Mouse (Mus musculus): ENCODE measurements around the gene Nphs1. TPM values are rescaled to one million over a fixed set of nuclear protein-coding genes. Genes with fewer than 3 reads are reported as not detected.

Nphs1 gene
- polyA plus RNA-seq, 1 experiment: not detected

- peaks cover 7% of the 10 kb centered on the region for H3K4me1 ChIP-seq (ENCODE audit: control insufficient read depth, insufficient read depth, low read length)
- WGBS: 74% methylated on average over 10 of the region's 10 CpGs
- TF ChIP-seq POLR2A (IDR thresholded peaks at IDR 0.05; ENCODE audit: insufficient read depth, low read depth, low read length): no peak
- TF ChIP-seq CTCF (IDR thresholded peaks at IDR 0.05; ENCODE audit: insufficient read depth, low read depth, low read length): no peak
- H3K4me3 ChIP-seq (ENCODE audit: insufficient read depth, low read depth, low read length): no peak overlapping the region
- H3K27ac ChIP-seq (ENCODE audit: insufficient read depth, low read depth, low read length): no peak overlapping the region
Measured at GRCm38 (mm10) chr7:30434701-30435100, 23.4 kb upstream of the Nphs1 start.

- no peak overlapping the region for H3K27ac ChIP-seq (ENCODE audit: insufficient read depth, low read depth, low read length)
- WGBS: 65% methylated on average over 9 of the region's 9 CpGs
- no peak overlapping the region for H3K4me3 ChIP-seq (ENCODE audit: insufficient read depth, low read depth, low read length)
- H3K4me1 ChIP-seq (ENCODE audit: control insufficient read depth, insufficient read depth, low read length): peaks cover 12% of the 10 kb centered on the region
- TF ChIP-seq POLR2A (IDR thresholded peaks at IDR 0.05; ENCODE audit: insufficient read depth, low read depth, low read length) (no peak), CTCF (IDR thresholded peaks at IDR 0.05; ENCODE audit: insufficient read depth, low read depth, low read length) (no peak)
Measured at GRCm38 (mm10) chr7:30435156-30435555, 23.0 kb upstream of the Nphs1 start.

GRCm38 (mm10) chr7:30436879-30437278 lies 21.2 kb upstream of the Nphs1 start:
- Histone ChIP-seq H3K4me3 (ENCODE audit: insufficient read depth, low read depth, low read length) (no peak overlapping the region), H3K4me1 (ENCODE audit: control insufficient read depth, insufficient read depth, low read length) (peaks cover 16% of the 10 kb centered on the region), H3K27ac (ENCODE audit: insufficient read depth, low read depth, low read length) (no peak overlapping the region)
- 34% methylated on average over 10 of the region's 10 CpGs for WGBS
- TF ChIP-seq CTCF (IDR thresholded peaks at IDR 0.05; ENCODE audit: insufficient read depth, low read depth, low read length) (no peak), POLR2A (IDR thresholded peaks at IDR 0.05; ENCODE audit: insufficient read depth, low read depth, low read length) (no peak)

GRCm38 (mm10) chr7:30439734-30440133 lies 18.4 kb upstream of the Nphs1 start:
- 79% methylated on average over 13 of the region's 13 CpGs for WGBS

GRCm38 (mm10) chr7:30440697-30441096 lies 17.4 kb upstream of the Nphs1 start:
- TF ChIP-seq POLR2A (IDR thresholded peaks at IDR 0.05; ENCODE audit: insufficient read depth, low read depth, low read length) (no peak), CTCF (IDR thresholded peaks at IDR 0.05; ENCODE audit: insufficient read depth, low read depth, low read length) (peak; percentile 77)
- WGBS: 24% methylated on average over 4 of the region's 5 CpGs
- Histone ChIP-seq H3K4me1 (ENCODE audit: control insufficient read depth, insufficient read depth, low read length) (peaks cover 37% of the 10 kb centered on the region), H3K27ac (ENCODE audit: insufficient read depth, low read depth, low read length) (no peak overlapping the region), H3K4me3 (ENCODE audit: insufficient read depth, low read depth, low read length) (no peak overlapping the region)

More at GRCm38 (mm10) chr7:30439734-30440133, 18.4 kb upstream of the Nphs1 start:
- Histone ChIP-seq H3K4me3 (ENCODE audit: insufficient read depth, low read depth, low read length) (no peak overlapping the region), H3K27ac (ENCODE audit: insufficient read depth, low read depth, low read length) (no peak overlapping the region), H3K4me1 (ENCODE audit: control insufficient read depth, insufficient read depth, low read length) (peaks cover 34% of the 10 kb centered on the region)
- TF ChIP-seq CTCF (IDR thresholded peaks at IDR 0.05; ENCODE audit: insufficient read depth, low read depth, low read length) (no peak), POLR2A (IDR thresholded peaks at IDR 0.05; ENCODE audit: insufficient read depth, low read depth, low read length) (no peak)

- TF ChIP-seq CTCF (IDR thresholded peaks at IDR 0.05; ENCODE audit: insufficient read depth, low read depth, low read length) (no peak), POLR2A (IDR thresholded peaks at IDR 0.05; ENCODE audit: insufficient read depth, low read depth, low read length) (no peak)
Measured at GRCm38 (mm10) chr7:30443696-30444095, 14.4 kb upstream of the Nphs1 start.

GRCm38 (mm10) chr7:30444154-30444970 lies 13.8 kb upstream of the Nphs1 start:
- Histone ChIP-seq H3K4me1 (ENCODE audit: control insufficient read depth, insufficient read depth, low read length) (peaks cover 36% of the 10 kb centered on the region), H3K27ac (ENCODE audit: insufficient read depth, low read depth, low read length) (peak overlapping the region; percentile 95), H3K4me3 (ENCODE audit: insufficient read depth, low read depth, low read length) (peak overlapping the region; percentile 89)
- no peak for TF ChIP-seq CTCF (IDR thresholded peaks at IDR 0.05; ENCODE audit: insufficient read depth, low read depth, low read length)
- peak; percentile 30 for TF ChIP-seq POLR2A (IDR thresholded peaks at IDR 0.05; ENCODE audit: insufficient read depth, low read depth, low read length)
- WGBS: under 1% methylated on average over 38 of the region's 38 CpGs

More at GRCm38 (mm10) chr7:30443696-30444095, 14.4 kb upstream of the Nphs1 start:
- Histone ChIP-seq H3K27ac (ENCODE audit: insufficient read depth, low read depth, low read length) (no peak overlapping the region), H3K4me1 (ENCODE audit: control insufficient read depth, insufficient read depth, low read length) (peaks cover 36% of the 10 kb centered on the region), H3K4me3 (ENCODE audit: insufficient read depth, low read depth, low read length) (peak overlapping the region; percentile 89)
- WGBS: 14% methylated on average over 9 of the region's 9 CpGs

- H3K4me1 ChIP-seq (ENCODE audit: control insufficient read depth, insufficient read depth, low read length): peaks cover 31% of the 10 kb centered on the region
- H3K4me3 ChIP-seq (ENCODE audit: insufficient read depth, low read depth, low read length): peak within 1 kb of the TSS; percentile 89
- peak within 1 kb of the TSS; percentile 95 for H3K27ac ChIP-seq (ENCODE audit: insufficient read depth, low read depth, low read length)
- under 1% methylated on average over 66 of the region's 72 CpGs for WGBS
- TF ChIP-seq POLR2A (IDR thresholded peaks at IDR 0.05; ENCODE audit: insufficient read depth, low read depth, low read length) (peak; percentile 40), CTCF (IDR thresholded peaks at IDR 0.05; ENCODE audit: insufficient read depth, low read depth, low read length) (no peak; the same call in 1 of the 2 replicates)
Measured at GRCm38 (mm10) chr7:30444971-30445751, 13.0 kb upstream of the Nphs1 start, which contains the start of gene Aplp1. Aplp1 (minus strand) TSS chr7:30445535.

GRCm38 (mm10) chr7:30450241-30450640 lies 7.9 kb upstream of the Nphs1 start:
- WGBS: 58% methylated on average over 7 of the region's 7 CpGs
- H3K4me1 ChIP-seq (ENCODE audit: control insufficient read depth, insufficient read depth, low read length): peaks cover 16% of the 10 kb centered on the region
- H3K27ac ChIP-seq (ENCODE audit: insufficient read depth, low read depth, low read length): no peak overlapping the region
- no peak overlapping the region for H3K4me3 ChIP-seq (ENCODE audit: insufficient read depth, low read depth, low read length)
- TF ChIP-seq POLR2A (IDR thresholded peaks at IDR 0.05; ENCODE audit: insufficient read depth, low read depth, low read length) (no peak), CTCF (IDR thresholded peaks at IDR 0.05; ENCODE audit: insufficient read depth, low read depth, low read length) (no peak)

Measured in olfactory bulb, adult 2 months (tissue).